Mouse (Mus musculus): Measurements from ENCODE around the gene Ung. TPM values are rescaled to one million over a fixed set of nuclear protein-coding genes. Genes with fewer than 3 reads are reported as not detected.

Gene Ung
- polyA plus RNA-seq (2015; fragmentation: Illumina TruSeq; extraction: RNeasy Lipid Tissue Mini Kit (QIAGEN cat#74804); ENCODE audit: insufficient read depth, low replicate concordance) = 5.9 TPM

DNA sequence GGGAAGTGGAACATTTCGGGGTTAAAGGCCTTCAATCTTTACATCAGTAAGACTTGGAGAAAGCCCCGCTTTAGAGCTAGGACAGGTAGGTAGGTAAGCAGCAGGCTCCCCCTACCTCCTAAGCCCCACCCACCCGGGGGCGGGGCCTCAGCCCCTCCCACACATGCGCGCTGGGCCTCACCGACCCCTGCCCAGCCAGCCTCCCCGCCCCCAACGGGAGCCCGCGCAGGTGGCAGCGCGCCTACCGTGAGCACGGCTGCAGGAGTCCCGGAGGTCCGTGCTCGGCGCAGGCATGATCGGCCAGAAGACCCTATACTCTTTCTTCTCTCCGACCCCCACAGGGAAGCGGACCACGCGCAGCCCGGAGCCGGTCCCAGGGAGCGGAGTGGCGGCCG lies at the start of gene Ung:
TSS of gene Ung (plus strand) at position 176 of the 395 bp plus-strand sequence.

DNA sequence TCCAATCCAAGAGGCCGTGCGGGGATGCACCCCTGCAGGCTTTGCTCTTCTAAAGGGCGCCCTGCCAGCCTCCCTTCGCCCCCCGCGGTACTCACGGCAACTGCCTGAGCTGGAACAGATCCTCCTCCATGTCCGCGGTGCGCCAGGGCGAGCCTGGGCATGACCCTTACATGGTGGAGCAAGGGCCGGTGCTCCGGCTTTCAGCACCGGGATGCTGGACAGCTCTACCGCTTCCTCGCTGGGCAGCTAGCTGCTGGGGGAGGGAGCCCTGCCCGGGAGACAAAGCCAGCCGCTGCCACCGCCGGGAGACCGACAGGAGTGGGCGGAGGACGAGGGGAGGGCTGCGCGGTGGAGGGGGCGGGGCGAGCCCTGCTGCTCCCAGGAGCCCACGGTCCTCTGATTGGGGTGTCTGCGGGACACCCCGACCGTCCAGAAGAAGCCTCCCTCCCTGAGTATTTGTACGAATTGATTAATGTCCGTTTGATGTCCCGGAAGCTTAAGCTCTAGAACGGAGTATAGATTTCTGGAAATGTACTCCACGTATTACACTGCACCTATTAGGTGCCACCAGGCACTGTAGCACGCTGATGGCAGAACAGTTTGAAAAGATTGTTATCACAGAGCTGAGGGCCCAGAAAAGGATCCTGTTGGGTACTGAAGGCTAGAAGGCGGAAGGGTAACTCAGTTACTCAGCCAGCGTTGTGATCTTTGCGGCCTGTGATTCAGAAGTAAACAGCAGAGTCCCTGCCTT lies 39.0 kb upstream of the Ung start, which contains the start of gene Svop:
TSS of gene Svop (minus strand) at position 514 of the 751 bp plus-strand sequence.

DNA sequence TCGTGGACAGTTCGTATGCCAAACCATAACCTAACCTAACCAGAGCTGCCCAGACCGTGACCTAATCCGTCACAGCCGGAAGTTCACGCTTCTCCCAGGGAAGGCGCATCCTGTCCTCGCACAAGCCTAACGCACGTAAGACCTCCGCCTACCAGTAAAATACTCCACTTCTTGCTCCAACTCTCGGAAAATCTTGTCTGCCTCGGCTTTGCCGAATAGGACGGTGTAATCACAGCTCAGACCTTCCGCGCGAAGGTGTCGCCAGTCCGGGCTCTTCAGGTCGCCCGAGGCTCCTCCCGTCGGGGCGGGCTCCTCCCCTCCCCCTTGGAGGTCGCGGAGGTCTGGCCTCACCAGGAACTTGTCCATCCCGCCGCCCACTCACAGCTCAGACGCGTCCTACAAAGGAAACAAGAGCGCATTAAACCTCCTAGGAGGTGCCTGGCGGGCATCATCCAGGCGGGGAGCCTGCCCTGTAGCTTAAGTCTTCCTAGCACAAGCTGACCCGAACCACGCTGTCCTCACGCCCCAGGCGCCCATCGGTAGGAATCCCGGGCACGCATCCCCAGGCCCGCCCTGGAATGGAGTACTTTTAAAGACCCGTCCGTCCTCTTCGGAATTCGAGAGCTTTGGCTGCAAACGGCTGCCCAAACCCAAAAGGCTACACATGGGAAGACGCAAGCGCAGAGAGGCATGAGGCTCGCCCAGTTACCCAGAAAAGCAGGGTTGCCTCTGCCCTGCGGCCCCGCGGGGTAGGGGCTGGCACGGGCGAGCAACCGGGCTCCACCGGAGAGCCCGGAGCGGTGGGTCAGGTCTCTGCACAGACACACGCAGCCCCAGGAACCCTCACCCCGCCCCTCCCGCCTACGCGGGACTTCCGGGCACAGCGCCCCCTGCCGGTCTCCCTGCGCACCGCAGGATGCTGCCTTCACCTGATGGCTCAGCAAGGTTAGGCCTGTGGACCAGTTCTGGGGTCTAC lies 2.5 kb upstream of the Ung start, which contains the start of gene Alkbh2:
TSS of gene Alkbh2 (minus strand) at position 845 of the 976 bp plus-strand sequence.

DNA sequence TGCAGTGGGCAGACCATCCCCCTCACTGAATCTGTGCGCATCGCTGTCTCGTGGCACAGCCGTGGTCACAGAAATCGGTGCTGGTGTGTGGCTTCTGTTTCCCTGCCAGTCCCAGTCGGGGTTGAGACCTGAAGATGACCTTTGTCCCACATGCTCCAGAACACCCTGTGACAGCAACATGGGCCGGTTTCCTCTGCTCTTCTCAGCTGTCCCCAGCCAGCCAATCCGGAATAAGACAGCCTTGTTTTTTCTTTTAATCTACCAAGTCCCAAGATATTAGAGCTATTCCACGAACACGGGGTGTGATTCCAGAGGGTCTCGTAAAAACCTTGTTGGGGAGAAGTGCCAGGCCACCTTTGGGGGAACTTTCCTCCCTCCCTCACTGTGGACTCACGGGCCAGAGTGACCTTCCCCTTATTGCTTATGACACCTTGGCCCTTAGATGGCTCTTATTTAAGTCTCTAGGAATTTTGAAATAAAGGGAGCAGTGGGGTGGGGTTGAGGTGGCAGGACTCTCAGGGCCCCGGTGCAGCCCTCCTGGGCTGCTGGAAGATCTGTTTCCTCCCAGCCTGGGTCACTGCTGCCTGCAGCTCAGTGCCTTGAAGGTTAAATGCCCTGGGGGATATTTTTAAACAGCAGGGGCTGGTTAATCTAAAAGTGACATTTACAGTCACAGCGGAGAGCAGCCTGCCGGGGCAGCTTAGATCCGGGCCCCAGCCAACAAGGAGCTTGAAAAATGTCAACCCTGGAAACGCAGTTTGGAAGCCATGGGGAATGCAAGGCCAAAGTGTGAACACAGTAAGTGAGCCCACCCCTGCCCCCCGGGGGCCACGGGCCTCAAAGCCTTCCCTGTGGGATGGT lies 16.1 kb downstream of the Ung start, which contains the start of gene Acacb:
TSS of gene Acacb (plus strand) at position 508 of the 861 bp plus-strand sequence.

Other genes starting within 250 kb of the Ung start
- 48.3 TPM for gene Coro1c, start 221.6 kb upstream of the Ung start, polyA plus RNA-seq (2015; fragmentation: Illumina TruSeq; extraction: RNeasy Lipid Tissue Mini Kit (QIAGEN cat#74804); ENCODE audit: insufficient read depth, low replicate concordance)
- gene Ssh1, start 136.5 kb upstream of the Ung start, polyA plus RNA-seq (2015; fragmentation: Illumina TruSeq; extraction: RNeasy Lipid Tissue Mini Kit (QIAGEN cat#74804); ENCODE audit: insufficient read depth, low replicate concordance) = 13.2 TPM
- gene Dao, start 126.7 kb upstream of the Ung start, polyA plus RNA-seq (2015; fragmentation: Illumina TruSeq; extraction: RNeasy Lipid Tissue Mini Kit (QIAGEN cat#74804); ENCODE audit: insufficient read depth, low replicate concordance) = 0.33 TPM
- 7.0 TPM for gene Usp30, start 64.9 kb upstream of the Ung start, polyA plus RNA-seq (2015; fragmentation: Illumina TruSeq; extraction: RNeasy Lipid Tissue Mini Kit (QIAGEN cat#74804); ENCODE audit: insufficient read depth, low replicate concordance)
- not detected for gene Svop, start 38.8 kb upstream of the Ung start, polyA plus RNA-seq (2015; fragmentation: Illumina TruSeq; extraction: RNeasy Lipid Tissue Mini Kit (QIAGEN cat#74804); ENCODE audit: insufficient read depth, low replicate concordance)
- gene Alkbh2, start 2.2 kb upstream of the Ung start, polyA plus RNA-seq (2015; fragmentation: Illumina TruSeq; extraction: RNeasy Lipid Tissue Mini Kit (QIAGEN cat#74804); ENCODE audit: insufficient read depth, low replicate concordance) = 2.9 TPM
- 2.5 TPM for gene Acacb, start 16.1 kb downstream of the Ung start, polyA plus RNA-seq (2015; fragmentation: Illumina TruSeq; extraction: RNeasy Lipid Tissue Mini Kit (QIAGEN cat#74804); ENCODE audit: insufficient read depth, low replicate concordance)
- not detected for gene Foxn4, start 143.4 kb downstream of the Ung start, polyA plus RNA-seq (2015; fragmentation: Illumina TruSeq; extraction: RNeasy Lipid Tissue Mini Kit (QIAGEN cat#74804); ENCODE audit: insufficient read depth, low replicate concordance)
- 3.8 TPM for gene Myo1h, start 158.8 kb downstream of the Ung start, polyA plus RNA-seq (2015; fragmentation: Illumina TruSeq; extraction: RNeasy Lipid Tissue Mini Kit (QIAGEN cat#74804); ENCODE audit: insufficient read depth, low replicate concordance)